Mouse (Mus musculus) heart, postnatal 25 days (tissue): ENCODE data around the gene Tango6. TPM values are rescaled to one million over a fixed set of nuclear protein-coding genes. Genes with fewer than 3 reads are reported as not detected.
"Not testable (repeated sequence)": the region's sequence is repeated elsewhere in the genome, so short reads cannot be mapped to it uniquely, and the experiment has no call there.

ENCODE experiments used
- DNase-seq: peaks from one replicate; pipeline ENCODE4 v3.0.0; 2022; ENCODE audit warnings: low spot score
- intact Hi-C: fragments of 180-260 bp; cut with DNase I; formaldehyde crosslinking; loops from one replicate; pipeline ENCODE4 v1.15.1; 2025
- total RNA-seq, 2 experiments: library from RNA; stranded (reverse); gene quantifications; 2 replicates each; pipeline ENCODE4 v1.2.3; 2021

Gene Tango6
- total RNA-seq, 2 experiments from 2014 or later: 10.0 TPM

DNA sequence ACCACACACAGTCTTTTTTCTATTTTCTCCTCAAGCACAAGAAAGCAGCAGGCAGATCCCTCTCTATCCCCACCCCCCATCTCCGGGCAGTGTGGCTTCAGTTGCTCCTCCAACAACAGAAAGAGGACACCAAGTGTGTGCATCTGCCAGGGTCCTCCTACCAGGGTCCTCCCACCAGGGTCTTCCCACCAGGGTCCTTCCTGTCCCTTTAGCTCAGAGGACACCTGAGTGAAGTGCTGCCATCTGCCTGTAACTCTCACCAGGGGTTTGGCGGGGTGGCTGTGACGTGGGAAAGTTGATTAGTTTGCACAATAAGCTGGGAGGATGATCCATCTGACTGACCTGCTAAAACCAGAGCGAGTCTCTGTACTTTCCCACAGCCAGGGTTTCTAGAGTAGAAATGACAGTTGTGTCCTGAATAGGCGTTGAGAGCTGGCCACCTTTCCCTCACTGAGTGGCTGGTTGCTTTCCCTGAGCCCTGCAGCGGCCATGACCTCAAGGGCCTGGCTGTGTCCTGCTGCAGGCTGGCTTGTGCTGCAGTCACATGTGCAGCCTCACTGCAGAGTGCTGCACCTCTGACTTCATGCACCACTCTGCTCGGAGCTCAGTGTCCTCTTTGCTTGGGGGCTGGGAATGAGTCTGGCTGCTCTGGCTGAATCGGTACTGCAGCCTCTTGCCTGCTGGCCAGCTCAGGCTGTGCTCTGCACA lies 171.8 kb downstream of the Tango6 start:
- DNase-seq: no peak
- intact Hi-C loops: no loop called here

DNA sequence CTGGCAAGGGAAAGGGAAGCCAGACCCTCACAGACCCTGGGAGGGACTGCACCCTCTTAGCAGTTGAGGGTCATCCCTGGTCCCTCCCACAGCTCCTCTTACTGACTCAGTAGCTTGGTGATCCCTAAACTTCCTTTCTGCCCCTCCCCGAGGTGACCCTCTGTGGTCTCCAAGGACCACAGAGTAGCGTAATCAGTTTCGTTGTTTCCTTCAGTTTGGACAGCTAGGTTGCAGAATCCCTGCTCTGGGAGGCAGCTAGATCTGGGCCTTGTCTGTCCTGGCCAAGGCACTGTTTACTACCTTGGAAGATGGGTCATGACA lies 172.3 kb downstream of the Tango6 start:
- no peak for DNase-seq
- intact Hi-C loops: no loop called here

DNA sequence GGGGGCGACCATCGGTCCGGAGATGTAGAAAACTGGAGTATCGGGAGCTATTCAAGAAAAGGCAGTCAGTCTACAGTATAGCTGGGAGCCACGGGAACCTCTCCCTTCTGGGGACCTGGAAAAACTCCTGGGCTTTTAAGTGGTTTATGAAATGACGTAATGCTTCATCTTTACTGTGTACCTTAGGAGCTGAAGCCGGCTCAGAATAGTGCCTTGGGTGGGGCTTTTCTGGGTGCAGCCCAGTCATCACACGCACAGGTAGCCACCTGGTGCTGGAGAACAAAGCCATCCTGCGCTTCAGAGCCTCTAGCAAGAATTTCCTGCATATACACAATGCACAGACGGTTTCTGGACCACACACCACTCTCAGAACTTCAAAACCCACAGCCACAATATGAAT lies 180.0 kb downstream of the Tango6 start:
- intact Hi-C loops: no loop called here
- DNase-seq: no peak

GRCm38 (mm10) chr8:106865354-106865753 lies 182.5 kb downstream of the Tango6 start:
- intact Hi-C loops: no loop called here
- DNase-seq: no peak

GRCm38 (mm10) chr8:106870051-106870450 lies 187.2 kb downstream of the Tango6 start, which contains the start of gene Has3:
TSS of gene Has3 (plus strand) at chr8:106870242.
- DNase-seq: no peak
- intact Hi-C loops: loop anchor here (5.0 kb wide), 3 partner anchors 33 to 153 kb away; no protein-coding TSS in a partner anchor

DNA sequence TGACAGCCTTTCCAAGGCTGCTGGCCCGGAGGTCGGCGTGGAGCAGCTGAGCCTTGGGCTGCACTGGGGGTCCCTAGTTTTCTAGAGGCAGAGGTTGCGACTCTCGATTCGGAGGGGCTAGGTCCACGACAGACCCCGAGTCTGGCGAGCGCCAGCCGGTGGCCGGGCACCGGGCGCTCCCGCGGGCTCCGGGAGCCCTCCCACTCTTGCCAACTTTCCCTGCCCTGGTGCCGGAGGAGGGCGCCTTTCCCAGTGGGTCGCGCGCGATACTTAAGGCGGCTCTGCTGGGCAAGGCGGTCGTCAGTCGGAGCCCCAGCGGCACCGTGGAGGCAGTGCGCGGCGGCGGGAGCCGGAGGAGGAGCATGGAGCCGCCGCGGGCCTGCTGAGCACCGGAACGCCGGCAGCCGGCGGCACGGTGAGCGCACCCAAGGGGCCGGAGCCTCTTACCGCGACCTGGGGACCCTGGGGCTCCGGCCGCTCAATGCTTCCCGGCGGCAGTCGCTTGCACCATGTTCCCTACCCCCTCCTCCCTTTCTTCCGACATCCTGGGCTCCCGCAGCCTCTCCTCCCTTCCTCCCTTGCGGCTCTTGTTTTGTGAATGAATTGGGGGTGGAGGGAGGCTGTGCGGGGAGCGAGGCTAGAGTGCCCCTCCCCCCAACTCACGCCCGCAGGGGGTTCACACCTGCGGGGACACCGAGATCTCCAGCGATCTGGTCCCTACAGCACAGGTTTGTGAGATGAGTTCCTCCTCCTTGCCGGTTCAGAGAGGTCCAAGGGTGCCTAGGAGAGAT lies 187.9 kb downstream of the Tango6 start:
- DNase-seq: no peak
- intact Hi-C loops: loop anchor here (5.0 kb wide), 3 partner anchors 33 to 153 kb away; no protein-coding TSS in a partner anchor

GRCm38 (mm10) chr8:106871328-106871926 lies 188.6 kb downstream of the Tango6 start:
- no peak for DNase-seq
- intact Hi-C loops: loop anchor here (5.0 kb wide), 3 partner anchors 34 to 154 kb away; no protein-coding TSS in a partner anchor

DNA sequence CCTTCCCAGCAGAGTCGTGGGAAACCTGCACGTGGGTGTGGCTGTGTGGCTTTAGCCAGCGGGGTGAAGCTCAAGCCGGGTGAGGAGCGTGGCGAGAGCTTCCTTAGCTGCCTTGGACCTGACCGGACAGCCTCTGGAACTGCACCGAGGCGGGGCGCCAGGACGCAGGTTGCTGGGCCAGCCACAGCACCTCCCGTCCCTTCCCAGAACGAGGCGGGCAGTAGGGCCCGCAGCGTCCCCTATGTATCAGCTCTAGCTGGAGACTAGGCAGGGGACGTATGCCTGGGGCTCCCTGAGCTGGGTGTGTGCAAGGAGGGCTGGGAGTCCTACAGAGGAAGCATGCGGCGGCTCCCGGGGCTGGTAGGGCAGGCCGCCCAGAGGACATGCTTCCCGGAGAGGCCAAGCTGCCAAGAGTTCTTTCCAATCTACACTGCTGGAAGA lies 189.1 kb downstream of the Tango6 start:
- intact Hi-C loops: loop anchor here (5.0 kb wide), 3 partner anchors 35 to 155 kb away; no protein-coding TSS in a partner anchor
- DNase-seq: peak; percentile 59

DNA sequence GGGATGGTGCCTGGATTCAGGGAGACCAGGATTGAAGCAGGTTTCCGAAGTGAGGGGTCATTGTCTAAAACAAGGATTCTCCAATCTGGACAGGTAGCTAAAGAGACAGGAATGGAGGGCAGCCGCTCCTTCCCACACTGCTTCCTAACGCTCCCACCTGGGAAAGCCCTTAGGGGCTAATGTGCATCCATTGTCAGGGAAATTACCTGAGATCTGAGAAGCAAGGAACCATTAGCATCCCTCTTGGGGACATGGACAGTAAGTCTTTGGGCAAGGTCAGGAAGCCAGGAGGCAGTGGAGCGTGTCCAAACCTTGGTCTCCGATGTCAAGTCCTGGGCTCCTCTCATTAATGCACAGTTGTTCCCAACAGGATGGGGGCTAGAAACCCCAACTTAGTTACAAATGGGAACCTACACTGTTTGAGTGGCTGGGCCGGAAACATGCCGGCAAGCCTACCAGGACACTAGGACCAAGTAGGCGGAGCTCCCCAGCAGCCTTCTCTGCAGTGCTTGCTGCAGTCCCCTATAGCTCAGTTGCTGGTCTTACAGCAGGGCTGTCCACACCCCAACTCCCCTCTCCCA lies 189.7 kb downstream of the Tango6 start:
- intact Hi-C loops: loop anchor here (5.0 kb wide), 3 partner anchors 35 to 155 kb away; no protein-coding TSS in a partner anchor
- DNase-seq: no peak

DNA sequence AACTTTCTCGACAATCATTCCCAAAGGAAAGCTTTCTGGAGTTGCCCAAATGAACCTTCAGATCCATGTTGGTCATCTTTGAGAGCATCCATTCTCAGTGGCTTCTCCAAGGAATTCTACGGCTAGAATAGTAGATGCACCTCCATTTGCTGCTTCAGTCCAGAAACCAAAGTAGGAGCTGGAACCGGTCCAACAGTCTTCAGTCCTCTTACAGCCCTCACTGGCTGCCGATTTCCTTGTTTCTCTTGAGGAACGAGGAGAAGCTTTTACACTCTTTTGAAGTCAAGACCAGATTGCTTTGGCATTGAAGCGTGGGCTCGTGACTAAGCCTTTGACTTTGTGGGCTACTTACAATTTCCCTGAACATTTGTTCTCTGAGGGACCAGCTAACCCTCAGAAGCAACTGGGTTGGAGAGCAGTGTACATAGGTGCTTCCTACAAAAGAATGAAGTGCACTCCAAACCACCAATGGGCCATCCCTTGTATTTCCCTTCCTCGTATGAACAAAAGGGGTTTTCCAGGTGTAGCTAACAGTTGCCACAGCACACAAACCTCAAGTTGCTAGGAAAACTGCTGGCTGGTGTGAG lies 197.3 kb downstream of the Tango6 start:
- no peak for DNase-seq
- intact Hi-C loops: no loop called here

DNA sequence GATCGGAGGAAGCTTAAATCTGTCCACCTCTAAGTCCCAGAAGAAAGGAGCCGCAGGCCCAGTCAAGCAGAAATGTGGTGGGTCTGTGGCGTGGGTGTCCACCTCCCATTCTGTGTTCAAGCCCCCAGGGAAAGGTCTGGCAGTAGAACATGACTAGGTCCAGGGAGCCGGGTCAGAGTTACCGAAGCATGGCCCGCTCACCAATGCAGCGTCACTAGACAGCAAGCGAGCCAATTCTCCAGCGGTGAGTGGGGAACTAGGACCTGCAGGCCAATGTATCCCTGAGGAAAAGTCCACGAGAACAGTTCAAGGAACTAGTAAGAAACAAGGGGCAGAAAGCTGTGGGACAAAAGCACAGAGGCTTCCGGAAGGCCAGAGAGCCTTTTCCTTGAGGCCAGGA lies 201.2 kb downstream of the Tango6 start:
- DNase-seq, intact Hi-C loops: not testable (repeated sequence)

- intact Hi-C loops: loop anchor here (5.0 kb wide), 1 partner anchor 43 kb away; no protein-coding TSS in a partner anchor
- not testable (repeated sequence) for DNase-seq
Observed at GRCm38 (mm10) chr8:106884826-106885400, 202.0 kb downstream of the Tango6 start.

DNA sequence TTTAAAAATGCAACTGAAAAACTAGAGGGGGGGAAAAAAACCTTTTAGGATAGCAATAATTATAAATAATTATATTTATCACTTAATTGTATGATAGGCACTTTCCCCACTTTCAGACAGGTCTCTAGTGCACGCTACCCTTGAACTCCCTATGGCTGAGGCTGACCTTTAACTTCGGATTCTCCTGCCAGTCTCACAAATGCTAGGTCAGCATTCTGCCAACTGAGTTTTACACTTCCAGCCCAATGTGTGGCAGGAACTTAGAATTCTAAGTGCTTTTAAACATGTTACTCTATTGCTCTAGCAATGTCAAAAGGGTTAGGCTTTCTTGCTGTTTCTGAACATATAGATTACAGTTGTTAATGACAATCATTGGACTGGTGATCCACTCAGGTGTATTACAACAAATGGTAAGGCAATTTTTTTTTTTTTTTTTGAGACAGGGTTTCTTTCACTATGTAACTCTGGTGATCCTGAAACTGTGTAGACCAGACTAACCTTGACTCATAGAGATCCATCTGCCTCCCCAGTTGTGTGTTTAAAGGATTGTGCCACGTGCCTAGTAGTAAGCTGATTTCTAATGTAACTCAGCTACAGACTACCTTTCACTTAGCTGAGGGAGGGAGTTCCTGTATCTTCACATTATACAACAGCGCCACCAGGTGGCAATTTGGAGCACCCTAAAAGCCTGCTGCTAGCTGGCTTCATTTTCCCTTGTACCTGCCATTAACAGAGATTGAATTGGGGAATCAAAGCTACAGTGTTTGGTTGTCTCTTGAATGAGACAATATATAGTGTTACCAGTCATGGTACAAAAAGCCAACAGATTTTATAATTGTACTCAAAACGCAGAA lies 204.7 kb downstream of the Tango6 start:
- DNase-seq: no peak
- intact Hi-C loops: loop anchor here (1.0 to 5.0 kb wide), 3 partner anchors 45 to 189 kb away; no protein-coding TSS in a partner anchor

DNA sequence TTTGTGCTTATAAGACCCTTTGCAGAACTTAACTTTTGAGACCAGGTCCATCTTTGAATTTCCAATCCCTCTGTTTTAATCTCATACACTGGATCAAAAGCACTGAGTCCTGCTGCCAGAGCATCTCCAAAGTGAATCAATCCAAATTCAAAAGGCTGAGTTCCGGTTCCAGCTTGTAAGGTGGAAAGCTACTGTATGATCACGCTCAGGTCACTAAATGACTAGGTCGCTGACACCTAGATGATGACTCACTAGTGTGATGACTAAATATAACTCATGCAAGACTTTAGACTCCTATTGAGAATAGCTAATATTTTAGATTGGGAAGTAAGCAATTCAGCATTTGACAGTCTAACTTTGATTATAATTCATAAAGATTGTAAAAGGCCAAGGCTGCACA lies 205.9 kb downstream of the Tango6 start:
- no peak for DNase-seq
- intact Hi-C loops: loop anchor here (2.0 to 5.0 kb wide), 2 partner anchors 47 to 190 kb away; no protein-coding TSS in a partner anchor

DNA sequence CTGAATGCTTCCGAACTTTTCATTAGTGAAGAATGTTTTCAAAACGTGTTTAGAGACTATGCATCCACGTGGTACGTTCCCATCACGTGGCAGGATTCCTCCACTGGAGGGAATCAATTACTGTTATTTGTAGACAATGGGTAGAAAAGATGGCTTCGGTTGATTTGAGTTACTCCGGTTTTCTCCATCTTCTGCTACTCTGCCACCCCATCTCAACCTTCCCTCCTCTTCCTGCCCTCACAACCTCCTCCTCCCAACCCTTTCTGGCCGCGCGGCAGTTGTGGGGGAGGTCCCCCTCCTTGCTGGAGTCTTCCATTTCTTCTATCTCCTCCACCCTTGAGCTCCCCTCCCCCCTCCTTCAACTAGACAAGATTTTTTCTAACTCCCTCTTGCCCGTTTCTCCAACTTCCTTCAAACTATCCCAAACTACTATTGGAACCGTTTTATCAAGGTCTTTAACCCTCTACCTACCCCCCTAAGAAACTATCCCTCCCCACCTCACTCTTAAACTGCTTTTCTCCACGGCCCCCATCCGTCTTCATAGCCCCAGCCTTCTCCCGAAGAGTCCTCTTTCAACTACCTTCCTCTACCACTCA lies 209.4 kb downstream of the Tango6 start:
- intact Hi-C loops: loop anchor here (5.0 kb wide), 1 partner anchor 45 kb away; the partner anchor contains the start of gene Sntb2
- no peak for DNase-seq

DNA sequence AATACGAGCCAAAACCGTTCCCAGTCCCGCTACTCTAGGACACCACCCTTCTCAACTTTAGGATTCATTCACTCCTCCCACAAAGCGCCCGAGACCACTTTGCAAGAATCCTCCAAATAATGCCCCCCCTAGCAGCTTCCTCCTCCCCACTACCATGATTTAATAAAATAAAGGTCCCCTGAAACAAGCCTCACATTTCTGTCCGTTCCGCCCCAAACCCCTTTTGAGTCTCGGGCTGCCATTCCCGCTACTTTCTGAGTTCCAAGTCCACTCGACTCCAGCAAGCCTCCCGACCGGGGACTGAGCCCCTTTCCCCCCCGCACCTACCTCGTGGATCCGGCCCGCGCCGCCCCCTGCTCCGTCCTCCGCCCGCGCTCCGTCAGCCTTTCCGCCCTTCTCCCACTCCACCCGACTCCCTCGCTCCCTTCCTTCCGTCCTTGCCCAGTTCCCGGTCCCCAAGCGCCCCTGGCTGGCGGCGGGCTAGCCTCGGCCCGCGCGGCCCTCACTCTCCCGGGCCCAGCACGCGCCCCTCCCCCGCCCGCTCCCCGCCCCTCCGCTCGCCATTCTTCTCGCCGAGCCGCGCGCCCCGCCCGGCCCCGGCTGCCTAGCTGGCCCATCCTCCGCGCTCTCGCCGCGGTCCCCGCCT lies 210.1 kb downstream of the Tango6 start:
- no peak for DNase-seq
- intact Hi-C loops: loop anchor here (5.0 kb wide), 1 partner anchor 44 kb away; the partner anchor contains the start of gene Sntb2

- intact Hi-C loops: loop anchor here (5.0 kb wide), 1 partner anchor 44 kb away; the partner anchor contains the start of gene Sntb2
- peak; percentile 81 for DNase-seq
Observed at GRCm38 (mm10) chr8:106893481-106894156, 210.8 kb downstream of the Tango6 start, which contains the start of gene Utp4. TSS of gene Utp4 (plus strand) at chr8:106893636.
